Mouse (Mus musculus): ENCODE measurements around the gene Gns.

Gns gene

DNA sequence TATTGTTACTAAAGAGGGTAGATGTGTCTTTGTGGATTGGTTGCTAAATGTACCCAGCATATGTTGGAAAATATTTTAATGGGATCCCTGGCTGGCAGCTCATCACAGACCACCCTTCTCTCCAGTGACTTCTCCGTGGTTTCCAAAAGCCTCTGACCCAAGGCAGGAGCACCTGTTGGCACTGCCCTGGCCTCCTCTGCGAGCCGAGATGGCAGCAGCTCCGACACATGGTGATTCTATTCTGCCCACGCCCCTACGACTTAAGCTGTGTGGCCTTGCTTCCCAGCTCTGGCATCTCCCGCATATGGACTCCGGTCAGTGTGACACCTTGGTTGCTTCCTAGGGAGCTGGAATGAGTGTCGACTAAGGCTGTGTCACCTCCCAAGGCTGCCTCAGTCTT lies 38.2 kb downstream of the Gns start:
- no peak for DNase-seq (ENCODE audit: low read depth, low spot score)

DNA sequence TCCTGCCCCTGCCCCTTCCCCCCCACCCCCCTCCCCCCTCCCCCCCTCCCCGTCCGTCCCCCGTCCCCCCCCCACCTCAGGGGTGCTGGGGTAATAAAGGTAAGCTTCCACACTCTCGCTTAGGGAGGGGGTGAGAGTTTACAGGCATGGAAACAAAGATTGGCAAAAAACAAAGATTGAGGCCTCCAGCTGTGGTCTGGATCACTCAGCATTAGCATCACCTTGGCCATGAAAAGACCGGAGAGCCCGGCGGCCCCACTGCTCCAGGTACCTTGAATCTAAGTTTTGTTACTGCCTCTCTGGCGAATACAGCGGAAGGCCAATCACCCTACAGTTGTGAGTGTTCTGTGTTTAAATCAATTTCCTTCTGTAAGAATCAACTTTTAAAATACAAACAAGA lies 39.1 kb downstream of the Gns start:
- no peak for DNase-seq (ENCODE audit: low read depth, low spot score)

DNA sequence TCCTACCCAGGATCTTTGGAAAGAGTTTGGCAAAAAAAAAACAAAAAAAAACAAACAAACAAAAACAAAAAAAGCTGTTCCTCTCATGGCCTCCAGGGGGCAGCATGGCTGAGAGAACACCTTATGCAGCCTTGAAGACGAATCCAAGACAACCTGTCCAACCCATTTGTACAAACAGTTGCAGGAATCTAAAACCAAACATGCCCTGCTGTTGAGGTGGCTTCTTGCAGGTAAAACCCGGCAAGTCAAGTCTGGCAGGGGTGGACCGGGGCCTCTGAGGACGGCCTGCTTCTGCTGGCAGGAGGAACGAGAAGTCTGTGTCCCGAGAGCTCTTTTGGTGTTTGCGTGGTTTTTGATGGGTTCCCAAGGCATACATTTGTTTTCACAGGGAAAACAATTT lies 44.8 kb downstream of the Gns start:
- DNase-seq (ENCODE audit: low read depth, low spot score), result no peak

DNA sequence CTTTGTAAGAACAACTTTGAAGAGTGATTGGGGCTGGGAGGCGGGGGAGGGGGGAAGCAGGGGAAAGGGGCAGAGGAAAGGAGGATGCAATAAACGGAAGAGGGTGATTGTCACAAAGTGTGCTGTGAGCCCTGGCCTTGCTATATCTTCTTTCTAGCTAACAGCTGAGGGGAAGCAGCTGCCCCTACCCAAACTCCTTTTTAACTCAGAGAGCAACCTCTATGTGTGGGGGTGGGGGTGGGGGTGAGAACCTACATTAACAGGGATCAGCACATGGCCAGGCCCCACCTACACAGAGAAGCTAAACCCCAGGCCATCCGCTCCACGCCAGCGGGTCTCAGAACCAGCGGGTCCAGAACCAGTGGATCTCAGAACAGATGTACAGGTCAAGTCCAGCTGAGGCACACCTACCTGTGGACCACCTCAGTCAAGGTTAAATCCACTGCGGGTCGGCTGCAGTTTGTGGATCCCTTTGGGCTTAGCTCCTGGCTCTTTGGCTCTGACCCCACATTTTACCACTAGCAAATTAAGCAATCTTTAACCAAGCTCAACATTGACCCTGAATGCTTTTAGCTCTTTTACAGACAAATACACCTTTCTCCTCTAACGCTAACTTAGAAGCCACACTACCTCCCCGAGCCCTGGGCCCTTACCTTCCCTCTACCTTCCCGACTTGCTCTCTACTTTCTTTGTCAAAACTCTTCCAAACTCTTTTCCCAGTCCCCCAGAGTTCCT lies 47.0 kb downstream of the Gns start:
- DNase-seq (ENCODE audit: low read depth, low spot score), result no peak

DNA sequence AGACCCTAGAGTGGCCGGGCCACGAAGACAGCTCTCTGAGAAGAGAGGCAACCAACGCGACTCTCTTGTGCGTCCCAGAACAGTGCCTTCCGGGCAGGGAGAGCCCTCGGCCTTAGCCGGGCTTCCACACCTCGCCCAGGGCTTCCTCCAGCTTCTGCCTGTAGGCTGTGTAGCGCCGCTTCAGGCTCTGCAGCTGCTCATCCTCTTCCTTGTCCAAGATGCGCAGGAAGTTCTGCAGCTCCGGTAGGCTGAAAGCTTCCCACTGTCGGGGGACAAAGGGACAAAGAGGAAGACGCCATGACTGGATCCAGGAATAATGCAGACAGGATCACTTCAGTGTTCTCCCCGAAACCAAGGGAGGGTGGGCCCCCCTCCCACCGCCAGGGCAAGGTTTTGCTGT lies 47.9 kb downstream of the Gns start:
- no peak for DNase-seq (ENCODE audit: low read depth, low spot score)

DNA sequence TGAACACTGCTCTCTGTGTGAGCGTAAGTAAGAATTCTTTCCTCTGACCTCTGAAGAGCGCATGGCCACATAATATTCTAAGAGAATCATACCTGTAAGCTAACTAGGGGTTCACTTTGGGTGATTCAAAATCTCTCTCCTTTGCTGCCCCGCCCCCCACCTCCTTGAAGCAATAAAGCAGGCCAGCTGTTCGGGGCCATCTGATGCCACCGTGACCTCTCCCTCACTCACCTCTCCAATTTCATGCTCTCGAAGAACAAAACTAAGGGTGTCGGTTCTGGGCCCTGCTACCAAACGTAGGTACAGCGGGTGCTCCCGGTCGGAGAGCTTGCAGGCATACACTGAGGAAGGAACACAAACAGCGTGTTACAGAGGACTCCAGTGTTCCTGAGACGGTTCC lies 49.2 kb downstream of the Gns start:
- DNase-seq (ENCODE audit: low read depth, low spot score), result no peak

DNA sequence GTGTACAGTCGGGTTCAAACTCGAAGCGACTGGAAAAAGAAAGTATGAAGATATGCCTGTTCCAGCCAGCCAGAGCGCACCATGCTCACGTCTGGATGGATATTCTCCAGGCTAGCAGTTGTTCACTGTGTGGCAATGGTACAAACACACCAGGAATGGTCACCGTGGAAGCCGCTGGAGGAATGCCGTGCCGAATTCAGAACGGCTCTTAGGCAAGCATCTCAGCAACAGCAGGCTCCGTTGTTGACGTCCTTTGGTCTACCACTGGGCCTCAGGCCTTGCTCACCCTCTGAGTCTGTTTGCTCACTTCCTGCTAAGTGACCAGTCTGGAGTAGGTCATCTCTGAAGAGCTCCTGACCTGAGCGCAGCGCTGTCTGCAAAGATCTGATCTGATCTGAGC lies 53.9 kb downstream of the Gns start:
- no peak for DNase-seq (ENCODE audit: low read depth, low spot score)

DNA sequence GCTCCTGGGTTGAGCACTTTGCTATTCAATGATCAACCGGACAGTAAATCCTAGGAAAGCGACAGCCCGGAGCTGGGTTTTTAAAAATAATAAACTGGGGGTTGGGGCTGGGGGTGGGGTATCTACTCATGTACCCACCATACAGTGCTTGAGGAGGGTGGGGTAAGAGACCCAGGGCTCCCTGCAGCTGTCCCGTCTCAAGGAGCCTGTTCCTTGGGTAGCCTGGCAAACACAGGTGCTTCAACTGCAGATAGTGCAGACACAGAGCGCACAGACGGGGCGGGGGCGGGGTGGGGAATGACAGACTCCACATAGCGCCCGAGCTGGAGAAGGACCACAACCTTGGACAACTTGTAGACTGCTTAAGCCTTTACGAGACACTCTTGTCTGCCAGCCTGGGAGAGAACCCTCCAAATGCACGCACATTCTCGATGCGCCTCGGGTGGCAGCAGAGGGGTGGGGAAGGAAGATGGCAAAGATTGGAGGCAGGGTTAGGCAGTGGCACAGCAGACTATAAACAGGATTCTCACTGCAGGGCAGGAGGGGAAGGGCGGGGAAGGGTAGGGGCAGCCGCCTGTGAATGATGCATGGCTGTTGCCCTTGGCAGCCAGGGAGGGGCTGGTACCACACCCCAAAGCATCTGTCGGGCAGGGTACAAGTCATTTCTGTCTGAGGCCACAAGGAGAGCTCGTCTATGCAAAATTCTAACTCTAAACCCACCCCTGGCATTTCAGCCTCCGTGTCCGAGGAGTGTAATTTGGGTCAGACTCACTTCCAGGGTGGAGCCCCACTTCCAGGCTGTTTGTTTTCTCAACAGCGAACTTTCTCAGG lies 55.0 kb downstream of the Gns start:
- no peak for DNase-seq (ENCODE audit: low read depth, low spot score)

DNA sequence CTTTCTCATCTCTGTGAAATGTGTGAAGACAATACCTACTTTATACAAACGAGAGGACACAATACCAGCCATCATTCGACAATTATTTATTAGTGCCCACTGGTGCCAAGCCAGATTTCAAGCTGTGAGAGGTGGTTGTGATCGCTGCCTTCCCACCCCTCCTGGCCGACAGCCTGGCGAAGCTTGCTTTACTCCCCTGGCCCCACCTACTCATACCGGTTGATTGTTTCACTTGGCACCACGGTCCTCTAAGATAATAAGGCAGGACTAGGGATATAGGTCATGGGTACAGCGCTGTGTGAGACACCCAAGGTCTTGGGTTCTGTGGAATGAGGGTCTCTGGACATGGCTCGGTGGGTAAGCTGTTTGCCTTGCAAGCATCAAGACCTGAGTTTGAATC lies 56.1 kb downstream of the Gns start:
- DNase-seq (ENCODE audit: low read depth, low spot score), result no peak

DNA sequence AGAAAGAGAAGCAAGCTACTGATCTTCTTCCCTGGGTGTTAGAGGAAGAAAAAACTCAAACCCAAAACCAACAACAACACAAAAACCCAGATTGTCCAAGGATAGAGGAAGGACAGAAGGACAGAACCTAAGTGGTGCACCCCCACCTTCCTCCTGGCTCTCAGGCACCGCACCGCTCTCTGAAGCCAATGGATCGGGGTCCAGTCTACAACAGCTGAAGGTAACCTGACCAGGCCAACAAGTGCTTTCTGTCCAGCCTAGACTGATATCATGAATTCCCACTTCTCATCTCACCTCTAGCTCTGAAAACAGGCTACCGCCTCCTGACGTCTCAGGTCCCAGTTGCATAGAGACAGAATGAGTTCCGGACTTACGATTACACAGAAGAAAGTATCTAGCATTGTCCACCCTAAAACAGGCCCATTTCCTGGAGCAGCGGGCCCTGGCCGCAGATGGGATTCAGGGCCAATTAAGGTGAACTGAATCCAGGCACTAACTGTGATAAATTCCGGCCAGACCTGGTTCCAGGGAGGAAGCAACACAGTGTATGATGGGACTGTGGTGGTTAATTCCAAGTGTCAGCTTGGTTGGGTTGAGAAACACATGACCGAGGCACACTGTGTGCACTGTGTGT lies 56.9 kb downstream of the Gns start:
- DNase-seq (ENCODE audit: low read depth, low spot score), result no peak

DNA sequence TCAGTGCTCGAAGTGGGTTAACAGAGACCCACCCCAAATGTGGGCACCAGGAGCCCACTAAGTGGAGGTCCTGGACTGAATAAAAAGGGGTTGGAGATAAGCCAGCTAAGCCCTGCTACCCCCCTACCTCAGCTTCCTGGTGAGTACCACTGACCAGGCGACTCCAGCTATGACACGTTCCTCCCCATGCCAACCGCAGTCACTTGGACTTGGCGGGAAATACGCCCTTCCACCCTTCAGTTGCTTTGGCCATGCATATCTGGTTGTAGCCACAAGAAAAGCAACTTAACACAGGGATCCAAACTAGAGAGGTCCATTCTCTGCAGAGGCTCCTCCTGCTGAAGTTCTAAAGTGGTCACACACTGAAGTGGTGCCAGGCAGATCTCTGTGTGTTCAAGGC lies 57.4 kb downstream of the Gns start:
- DNase-seq (ENCODE audit: low read depth, low spot score), result no peak

DNA sequence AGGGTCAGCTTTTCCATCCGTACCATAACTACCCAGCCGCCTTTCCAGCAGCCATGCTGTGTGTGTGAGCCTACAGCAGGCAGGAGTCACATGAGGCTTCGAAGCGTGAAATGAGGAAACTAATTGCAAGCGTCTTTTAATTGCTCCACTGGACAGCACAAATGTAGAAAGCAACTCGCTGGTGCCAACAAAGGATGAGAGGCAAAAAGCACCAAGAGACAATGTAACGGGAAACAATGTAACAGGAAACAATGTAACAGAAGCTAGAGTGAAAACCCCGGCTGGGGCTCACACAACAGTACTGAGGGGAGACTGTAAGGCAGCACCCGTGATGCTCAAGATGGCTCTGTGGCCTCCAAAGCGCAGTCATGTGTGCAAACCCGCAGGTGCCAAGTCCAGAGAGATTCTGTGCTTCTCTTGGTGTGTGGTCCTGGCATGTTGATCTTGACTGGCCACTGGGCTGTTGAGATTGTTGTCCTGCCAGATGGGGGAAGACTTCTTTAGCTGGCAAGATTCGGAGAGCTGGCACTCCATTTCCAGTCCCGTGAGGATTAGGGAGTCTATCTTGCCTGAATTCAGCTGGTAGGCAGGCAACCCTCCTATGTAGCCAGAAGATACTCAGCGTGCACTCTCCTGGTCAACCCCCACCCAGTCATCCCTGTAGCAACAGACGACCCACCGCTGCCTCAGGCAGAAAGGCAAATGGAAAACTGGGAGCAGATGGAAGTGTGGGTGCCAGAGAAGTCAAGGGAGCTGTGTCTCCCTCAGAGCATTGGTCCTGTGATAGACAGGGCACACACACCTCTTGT lies 58.9 kb downstream of the Gns start:
- DNase-seq (ENCODE audit: low read depth, low spot score), result no peak

DNA sequence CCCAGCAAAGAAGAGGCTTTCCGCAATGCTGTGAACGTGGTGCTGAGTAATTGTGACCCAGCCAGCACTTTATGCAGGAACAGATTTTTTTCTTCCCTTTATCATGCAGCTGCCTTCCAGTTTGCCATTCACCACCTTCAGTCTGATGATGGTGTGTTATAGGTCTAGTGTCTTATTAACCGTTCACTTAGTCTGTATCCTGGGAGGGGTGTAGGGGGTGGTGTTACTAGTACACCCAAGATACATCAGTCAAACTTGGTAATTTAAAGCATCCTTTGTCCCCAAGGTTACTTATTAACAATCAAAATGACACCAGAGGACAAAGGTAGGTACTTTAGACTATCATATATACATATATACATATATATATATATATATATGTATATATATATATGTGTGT lies 59.6 kb downstream of the Gns start:
- no peak for DNase-seq (ENCODE audit: low read depth, low spot score)

DNA sequence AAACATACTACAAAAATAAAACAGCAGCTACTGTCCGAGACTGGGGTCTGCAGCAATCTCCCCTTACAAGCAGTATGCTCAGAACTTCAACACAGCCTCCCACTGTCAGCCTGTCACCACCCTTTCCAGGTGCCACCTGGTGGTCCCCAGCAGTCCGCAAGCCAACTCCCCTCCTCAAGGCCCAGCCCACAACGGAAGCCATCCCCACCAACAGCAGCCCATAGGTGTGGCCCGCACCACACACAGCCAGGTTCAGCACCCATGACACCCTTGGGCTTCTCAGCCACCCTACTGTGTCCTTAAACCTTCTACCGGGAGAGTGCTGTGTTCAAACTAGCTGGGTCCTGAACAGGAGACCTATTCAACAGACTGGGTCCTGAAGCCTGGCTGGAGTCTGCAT lies 60.2 kb downstream of the Gns start:
- no peak for DNase-seq (ENCODE audit: low read depth, low spot score)

DNA sequence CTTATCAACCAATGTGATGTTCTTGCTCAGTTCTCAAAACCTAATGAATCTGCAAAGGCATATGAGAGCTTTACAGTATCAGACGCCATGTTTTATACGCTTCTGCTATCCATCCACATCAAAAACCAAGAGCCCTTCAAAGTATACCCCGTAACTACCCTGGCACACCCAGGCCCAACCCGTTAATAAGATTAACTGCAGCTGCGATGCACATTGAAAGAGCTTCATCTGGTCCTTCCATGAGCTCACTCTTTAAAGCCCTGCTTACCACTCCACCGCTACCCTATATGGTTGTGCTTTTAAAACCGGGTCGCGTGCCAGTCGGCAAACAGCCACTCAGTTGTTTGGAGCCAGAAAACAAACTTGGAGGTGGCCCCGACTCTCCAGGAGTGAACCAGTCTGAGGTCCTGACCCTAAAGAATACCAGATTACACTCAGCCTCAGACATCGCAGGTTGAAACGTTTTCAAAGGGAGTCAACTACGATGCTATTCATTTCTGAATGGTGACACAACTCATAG lies 60.7 kb downstream of the Gns start:
- no peak for DNase-seq (ENCODE audit: low read depth, low spot score)

DNA sequence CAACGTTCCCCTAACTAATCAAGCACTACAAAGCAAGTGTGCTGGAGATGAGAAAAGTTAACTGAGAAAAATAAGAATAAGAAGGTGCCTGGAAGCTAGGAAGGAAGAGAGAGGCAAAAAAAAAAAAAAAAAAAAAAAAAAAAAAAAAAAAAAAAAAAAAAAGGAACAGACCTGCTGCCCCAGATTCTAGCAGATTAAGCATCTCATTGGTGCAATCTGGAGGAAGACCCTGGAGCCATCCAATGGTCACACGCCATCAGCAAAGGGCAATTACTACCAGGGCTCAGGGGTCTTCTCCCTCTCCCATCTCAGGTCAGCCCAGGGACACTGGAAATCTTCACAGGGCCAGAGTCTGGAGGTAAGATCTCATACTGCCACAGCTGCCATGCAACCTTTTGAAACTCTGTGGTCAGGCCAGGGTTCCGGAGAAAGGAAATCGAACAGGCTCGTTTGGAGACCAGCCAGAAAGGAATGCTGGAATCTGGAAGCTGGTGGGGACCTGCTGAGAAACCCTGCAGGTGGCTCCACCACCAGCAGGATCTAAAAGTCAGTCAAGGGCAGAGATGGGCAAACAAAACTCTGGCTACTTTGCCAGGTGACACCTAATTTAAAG lies 61.7 kb downstream of the Gns start:
- DNase-seq (ENCODE audit: low read depth, low spot score), result no peak

DNA sequence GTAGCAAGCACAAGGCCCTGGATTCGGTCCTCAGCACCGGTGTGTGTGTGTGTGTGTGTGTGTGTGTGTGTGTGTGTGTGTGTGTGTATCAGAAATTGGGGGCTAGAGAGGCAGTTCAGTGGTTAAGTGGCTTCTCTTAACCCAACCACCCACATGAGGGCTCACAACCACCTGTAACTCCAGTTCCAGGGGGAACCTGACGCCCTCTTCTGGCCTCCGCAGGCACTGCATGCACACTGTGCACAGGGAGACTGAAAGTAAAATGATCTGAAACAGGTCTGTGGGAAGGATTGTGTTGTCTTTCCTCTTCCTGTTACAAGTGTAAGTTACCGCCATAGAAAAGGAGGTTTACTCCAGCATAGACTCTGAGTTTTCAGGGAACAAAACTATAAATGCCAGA lies 62.2 kb downstream of the Gns start:
- no peak for DNase-seq (ENCODE audit: low read depth, low spot score)

DNA sequence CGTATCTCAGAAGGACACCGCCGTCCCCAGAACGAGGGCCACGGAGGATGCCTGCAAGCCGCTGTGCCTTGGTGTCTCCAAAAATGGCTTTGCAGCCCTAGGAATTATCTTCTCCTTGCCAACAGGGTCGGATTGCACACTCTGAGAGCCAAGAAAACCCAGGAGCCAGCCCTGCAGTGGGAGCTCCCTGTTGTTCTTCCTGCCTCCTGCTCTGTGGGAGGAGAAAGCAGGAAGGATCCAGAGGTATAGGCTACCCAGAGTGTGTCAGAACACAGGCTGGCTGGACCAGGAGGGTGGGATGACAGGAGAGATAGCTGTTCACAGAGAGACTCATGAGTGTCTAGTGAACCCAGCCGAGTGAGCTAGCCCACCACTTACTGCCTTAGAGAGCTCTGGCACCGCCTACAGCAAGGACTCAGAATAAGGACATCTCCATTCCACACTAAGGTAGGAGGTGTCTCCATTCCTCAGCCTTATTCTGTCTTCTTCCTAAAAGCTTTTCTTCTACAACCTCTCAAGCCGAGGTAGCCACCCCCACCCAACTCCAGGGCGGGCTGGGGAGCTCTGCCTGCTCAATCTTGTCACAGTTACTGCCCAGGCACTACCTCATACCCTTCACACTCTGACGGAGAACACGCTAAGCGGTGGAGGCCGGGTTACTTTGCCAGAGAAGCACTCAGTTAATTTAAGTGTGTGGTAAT lies 63.3 kb downstream of the Gns start:
- DNase-seq (ENCODE audit: low read depth, low spot score), result peak; percentile 72

DNA sequence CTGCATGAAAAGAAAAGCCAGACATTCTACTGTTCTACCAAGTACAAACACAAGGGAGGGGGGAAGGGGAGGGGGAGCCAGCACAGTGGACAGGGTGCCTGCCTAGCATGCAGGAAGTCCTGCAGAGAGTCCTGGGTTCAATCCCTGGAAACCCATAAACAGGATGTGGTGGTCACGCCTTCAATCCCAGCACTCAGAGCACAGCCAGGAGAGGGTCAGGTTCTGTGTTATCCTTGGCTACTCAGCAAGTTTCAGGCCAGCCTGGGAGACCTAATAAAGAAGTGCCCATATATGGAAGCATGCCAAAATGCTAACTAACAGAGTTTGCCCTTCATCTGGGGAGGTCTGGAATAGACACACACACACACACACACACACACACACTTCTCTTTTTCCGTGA lies 64.2 kb downstream of the Gns start:
- DNase-seq (ENCODE audit: low read depth, low spot score), result no peak

DNA sequence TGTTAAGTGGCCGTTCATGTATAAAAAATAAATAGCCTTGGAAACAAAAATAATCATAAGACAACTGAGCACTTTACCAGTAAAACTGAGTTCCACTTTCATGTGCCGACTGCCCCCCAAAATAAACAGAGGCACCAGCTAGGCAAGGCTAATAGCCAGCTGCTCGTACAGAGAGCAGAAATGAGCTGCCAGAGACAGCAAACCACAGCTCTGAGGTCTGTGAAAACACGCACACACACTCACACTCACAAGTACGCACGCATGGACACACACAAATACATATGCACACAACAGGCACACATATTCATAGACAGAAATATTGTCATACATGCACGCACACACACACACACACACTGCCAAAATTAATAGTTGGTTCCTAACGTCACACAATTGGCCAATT lies 64.7 kb downstream of the Gns start:
- DNase-seq (ENCODE audit: low read depth, low spot score), result no peak

Measured in telencephalon, adult 2 months (tissue).